Mouse (Mus musculus): ENCODE results near the gene Prkcz. TPM values are rescaled to one million over a fixed set of nuclear protein-coding genes. Genes with fewer than 3 reads are reported as not detected.

Gene Prkcz
- 33.3 and 36.6 TPM in 2 replicates for polyA plus RNA-seq (2011; ENCODE audit: insufficient read depth, insufficient read length, low read depth, missing spikeins)

- no peaks in the 10 kb centered on the region for H3K9me3 ChIP-seq (replicated peaks; ENCODE audit: control insufficient read depth, insufficient read depth, low read length, poor library complexity, severe bottlenecking)
- peak within 1 kb of the TSS; percentile 78 for H3K4me3 ChIP-seq (ENCODE audit: low read depth, low read length)
- TF ChIP-seq EP300 (IDR thresholded peaks at IDR 0.05; ENCODE audit: insufficient read depth, low read depth, low read length) (no peak), CTCF (IDR thresholded peaks at IDR 0.05; ENCODE audit: low read depth, low read length) (no peak), POLR2A (IDR thresholded peaks at IDR 0.05; ENCODE audit: insufficient read depth, low read length) (peak; percentile 37)
- peaks cover 13% of the 10 kb centered on the region for H3K4me1 ChIP-seq (ENCODE audit: control insufficient read depth, insufficient read depth, low read length)
- no peaks in the 10 kb centered on the region for H3K36me3 ChIP-seq (ENCODE audit: control insufficient read depth, insufficient read depth, low read length, poor library complexity, severe bottlenecking)
- H3K27ac ChIP-seq (ENCODE audit: insufficient read depth, low read length), result no peak within 1 kb of the TSS
- H3K9ac ChIP-seq (ENCODE audit: low read depth, poor library complexity, severe bottlenecking), result peak within 1 kb of the TSS; percentile 75
- no peaks in the 10 kb centered on the region for H3K27me3 ChIP-seq (ENCODE audit: control insufficient read depth, insufficient read depth, low read length, poor library complexity, severe bottlenecking)
Measured at GRCm38 (mm10) chr4:155361303-155361791, at the start of gene Prkcz. Prkcz (minus strand) TSS chr4:155361361.

DNA sequence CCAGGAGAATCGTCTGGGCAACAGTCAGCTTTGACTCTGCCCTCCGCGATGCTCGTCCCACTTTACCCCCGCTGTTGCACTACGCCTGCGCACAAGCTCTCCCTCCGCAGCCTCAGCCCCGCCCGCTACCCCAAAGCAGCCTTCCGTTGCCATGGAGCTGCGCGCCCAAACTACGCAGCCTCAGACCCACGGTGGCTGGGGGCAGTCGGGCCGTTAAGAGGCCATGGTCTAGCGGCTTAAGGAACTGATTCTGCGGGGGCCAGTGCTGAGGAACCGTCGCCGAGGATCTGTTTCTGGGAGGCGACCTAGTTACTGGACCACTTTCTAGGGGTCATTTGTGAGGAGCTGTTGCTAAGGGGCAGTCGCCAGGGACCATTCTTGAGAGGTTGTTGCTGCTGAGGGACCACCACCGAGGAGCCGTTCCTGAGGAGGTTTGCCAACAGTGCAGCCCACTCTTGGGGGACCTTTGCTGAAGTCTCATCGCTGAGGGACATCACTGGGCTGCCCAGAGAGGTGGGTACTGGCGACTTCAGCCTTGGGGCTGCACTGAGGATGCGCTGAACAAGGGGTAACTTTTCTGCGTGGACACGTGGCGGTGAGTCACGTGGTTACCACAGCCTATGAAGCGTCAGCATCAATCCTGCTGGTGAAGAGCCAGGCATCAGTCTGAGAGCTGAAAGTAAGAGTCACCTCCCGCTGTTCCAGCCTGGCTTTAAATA is 48.1 kb upstream of the Prkcz start, which contains the start of gene Cfap74:
Gene Cfap74, plus strand, starts transcription at position 133 of the 719 bp plus-strand sequence.
- H3K4me3 ChIP-seq (ENCODE audit: low read depth, low read length), result peak within 1 kb of the TSS; percentile 56
- H3K9ac ChIP-seq (ENCODE audit: low read depth, poor library complexity, severe bottlenecking), result 0 out of 2 replicates have a peak within 1 kb of the TSS, but pooled peaks have one; percentile 11
- H3K4me1 ChIP-seq (ENCODE audit: control insufficient read depth, insufficient read depth, low read length), result no peaks in the 10 kb centered on the region
- H3K27me3 ChIP-seq (ENCODE audit: control insufficient read depth, insufficient read depth, low read length, poor library complexity, severe bottlenecking), result no peaks in the 10 kb centered on the region
- H3K36me3 ChIP-seq (ENCODE audit: control insufficient read depth, insufficient read depth, low read length, poor library complexity, severe bottlenecking), result no peaks in the 10 kb centered on the region
- H3K27ac ChIP-seq (ENCODE audit: insufficient read depth, low read length), result no peak within 1 kb of the TSS
- TF ChIP-seq EP300 (IDR thresholded peaks at IDR 0.05; ENCODE audit: insufficient read depth, low read depth, low read length) (no peak), POLR2A (IDR thresholded peaks at IDR 0.05; ENCODE audit: insufficient read depth, low read length) (no peak), CTCF (IDR thresholded peaks at IDR 0.05; ENCODE audit: low read depth, low read length) (no peak)
- peaks cover 3% of the 10 kb centered on the region; the same call in 1 of the 2 replicates for H3K9me3 ChIP-seq (replicated peaks; ENCODE audit: control insufficient read depth, insufficient read depth, low read length, poor library complexity, severe bottlenecking)

GRCm38 (mm10) chr4:155408695-155409057 is 47.5 kb upstream of the Prkcz start:
- no peaks in the 10 kb centered on the region for H3K36me3 ChIP-seq (ENCODE audit: control insufficient read depth, insufficient read depth, low read length, poor library complexity, severe bottlenecking)
- H3K4me1 ChIP-seq (ENCODE audit: control insufficient read depth, insufficient read depth, low read length), result no peaks in the 10 kb centered on the region
- H3K27me3 ChIP-seq (ENCODE audit: control insufficient read depth, insufficient read depth, low read length, poor library complexity, severe bottlenecking), result no peaks in the 10 kb centered on the region
- peaks cover 3% of the 10 kb centered on the region; the same call in 1 of the 2 replicates for H3K9me3 ChIP-seq (replicated peaks; ENCODE audit: control insufficient read depth, insufficient read depth, low read length, poor library complexity, severe bottlenecking)
- TF ChIP-seq CTCF (IDR thresholded peaks at IDR 0.05; ENCODE audit: low read depth, low read length) (peak; percentile 19), EP300 (IDR thresholded peaks at IDR 0.05; ENCODE audit: insufficient read depth, low read depth, low read length) (no peak)
- H3K27ac ChIP-seq (ENCODE audit: insufficient read depth, low read length), result no peak overlapping the region
- H3K9ac ChIP-seq (ENCODE audit: low read depth, poor library complexity, severe bottlenecking), result 0 out of 2 replicates have a peak overlapping the region, but pooled peaks have one; percentile 11
- H3K4me3 ChIP-seq (ENCODE audit: low read depth, low read length), result peak overlapping the region; percentile 56

DNA sequence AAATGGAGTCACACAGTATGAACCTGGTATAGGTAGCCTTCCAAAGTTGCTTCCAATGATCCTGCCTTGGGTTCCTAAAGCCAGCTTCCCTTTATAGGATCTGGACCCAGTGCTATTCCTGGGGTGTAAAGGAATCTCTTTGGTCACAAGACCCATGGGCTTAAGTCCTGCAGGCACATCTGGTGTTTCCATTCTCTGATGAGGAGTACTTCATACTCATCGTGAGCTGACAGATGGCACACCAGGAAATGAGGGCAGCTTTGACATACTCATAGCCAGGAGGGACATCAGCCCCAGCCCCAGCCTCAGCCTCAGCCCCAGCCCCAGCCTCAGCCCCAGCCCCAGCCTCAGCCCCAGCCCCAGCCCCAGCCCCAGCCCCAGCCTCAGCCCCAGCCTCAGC is 41.3 kb upstream of the Prkcz start:
- Histone ChIP-seq H3K4me3 (ENCODE audit: low read depth, low read length) (no peak overlapping the region), H3K9me3 (replicated peaks; ENCODE audit: control insufficient read depth, insufficient read depth, low read length, poor library complexity, severe bottlenecking) (peaks cover 3% of the 10 kb centered on the region; the same call in 1 of the 2 replicates), H3K9ac (ENCODE audit: low read depth, poor library complexity, severe bottlenecking) (no peak overlapping the region), H3K36me3 (ENCODE audit: control insufficient read depth, insufficient read depth, low read length, poor library complexity, severe bottlenecking) (no peaks in the 10 kb centered on the region), H3K4me1 (ENCODE audit: control insufficient read depth, insufficient read depth, low read length) (no peaks in the 10 kb centered on the region), H3K27ac (ENCODE audit: insufficient read depth, low read length) (no peak overlapping the region), H3K27me3 (ENCODE audit: control insufficient read depth, insufficient read depth, low read length, poor library complexity, severe bottlenecking) (no peaks in the 10 kb centered on the region)
- TF ChIP-seq POLR2A (IDR thresholded peaks at IDR 0.05; ENCODE audit: insufficient read depth, low read length) (no peak), EP300 (IDR thresholded peaks at IDR 0.05; ENCODE audit: insufficient read depth, low read depth, low read length) (no peak), CTCF (IDR thresholded peaks at IDR 0.05; ENCODE audit: low read depth, low read length) (no peak)

- Histone ChIP-seq H3K27ac (ENCODE audit: insufficient read depth, low read length) (no peak overlapping the region), H3K4me3 (ENCODE audit: low read depth, low read length) (no peak overlapping the region), H3K9me3 (replicated peaks; ENCODE audit: control insufficient read depth, insufficient read depth, low read length, poor library complexity, severe bottlenecking) (peaks cover 3% of the 10 kb centered on the region; the same call in 1 of the 2 replicates), H3K4me1 (ENCODE audit: control insufficient read depth, insufficient read depth, low read length) (no peaks in the 10 kb centered on the region), H3K27me3 (ENCODE audit: control insufficient read depth, insufficient read depth, low read length, poor library complexity, severe bottlenecking) (no peaks in the 10 kb centered on the region), H3K36me3 (ENCODE audit: control insufficient read depth, insufficient read depth, low read length, poor library complexity, severe bottlenecking) (no peaks in the 10 kb centered on the region), H3K9ac (ENCODE audit: low read depth, poor library complexity, severe bottlenecking) (no peak overlapping the region)
- no peak for TF ChIP-seq EP300 (IDR thresholded peaks at IDR 0.05; ENCODE audit: insufficient read depth, low read depth, low read length)
- no peak for TF ChIP-seq POLR2A (IDR thresholded peaks at IDR 0.05; ENCODE audit: insufficient read depth, low read length)
- no peak for TF ChIP-seq CTCF (IDR thresholded peaks at IDR 0.05; ENCODE audit: low read depth, low read length)
Measured at GRCm38 (mm10) chr4:155401121-155401520, 40.0 kb upstream of the Prkcz start.

- TF ChIP-seq CTCF (IDR thresholded peaks at IDR 0.05; ENCODE audit: low read depth, low read length), result no peak
- no peak for TF ChIP-seq POLR2A (IDR thresholded peaks at IDR 0.05; ENCODE audit: insufficient read depth, low read length)
- no peak for TF ChIP-seq EP300 (IDR thresholded peaks at IDR 0.05; ENCODE audit: insufficient read depth, low read depth, low read length)
- Histone ChIP-seq H3K27ac (ENCODE audit: insufficient read depth, low read length) (no peak overlapping the region), H3K36me3 (ENCODE audit: control insufficient read depth, insufficient read depth, low read length, poor library complexity, severe bottlenecking) (no peaks in the 10 kb centered on the region), H3K4me1 (ENCODE audit: control insufficient read depth, insufficient read depth, low read length) (no peaks in the 10 kb centered on the region), H3K9ac (ENCODE audit: low read depth, poor library complexity, severe bottlenecking) (no peak overlapping the region), H3K9me3 (replicated peaks; ENCODE audit: control insufficient read depth, insufficient read depth, low read length, poor library complexity, severe bottlenecking) (no peaks in the 10 kb centered on the region), H3K27me3 (ENCODE audit: control insufficient read depth, insufficient read depth, low read length, poor library complexity, severe bottlenecking) (no peaks in the 10 kb centered on the region), H3K4me3 (ENCODE audit: low read depth, low read length) (peak overlapping the region; percentile 39)
Measured at GRCm38 (mm10) chr4:155398222-155398540, 37.0 kb upstream of the Prkcz start.
